Mouse (Mus musculus): ENCODE results near the gene Cd38.

DNA sequence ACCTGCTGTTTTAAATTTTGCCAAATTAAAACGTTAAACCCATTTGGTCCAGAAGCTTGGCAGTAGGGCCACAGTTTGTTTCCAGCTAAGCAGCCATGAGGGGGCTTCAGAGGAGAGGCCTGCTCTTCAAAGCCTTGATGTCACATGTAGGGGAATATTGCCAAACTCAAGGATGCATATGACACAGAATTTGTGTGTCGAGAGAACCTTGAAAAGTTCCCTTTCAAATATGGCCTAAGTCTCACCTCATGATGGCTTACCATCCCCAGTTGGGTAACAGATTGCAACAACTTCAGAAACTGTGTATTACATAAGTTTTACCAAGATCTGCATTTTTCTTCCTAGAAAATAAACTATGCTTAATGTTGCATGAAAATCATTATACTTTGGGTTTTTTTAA is 41.5 kb upstream of the Cd38 start:
- TF ChIP-seq CTCF (IDR thresholded peaks at IDR 0.05; ENCODE audit: low read depth) (no peak), EP300 (IDR thresholded peaks at IDR 0.05; ENCODE audit: low read depth) (no peak)

Data from heart, postnatal 0 days (tissue).